Mouse (Mus musculus) liver, embryonic 11.5 days (tissue): ENCODE measurements at regions not wholly inside any gene's neighbourhood (a gene's known extent, or its start where the extent isn't known, plus 50 kb on each side); places are given as distances from the start of the nearest gene placed in this dataset.

Experiments used
- ATAC-seq: fragments of 200-750 bp; cut with Nextera tagmentation; replicated peaks from 2 replicates; pipeline ENCODE4 v1.8.0; 2017; ENCODE audit warnings: moderate number of reproducible peaks, mild to moderate bottlenecking, moderate TSS enrichment, moderate library complexity; ENCODE audit not compliant: low FRiP score
- DNase-seq: peaks from one replicate; pipeline ENCODE4 v3.0.0-alpha.2; 2017; ENCODE audit warnings: low spot score
- H3K27ac ChIP-seq: fragments of 300-500 bp; sonication (generic); 2 replicates; pipeline ENCODE4 v1.5.1; 2014; ENCODE audit warnings: mild to moderate bottlenecking, low read depth, low read length, control low read depth
- H3K27me3 ChIP-seq: fragments of 300-500 bp; sonication (generic); replicated peaks from 2 replicates; pipeline ENCODE4 v1.6.1; 2014; ENCODE audit warnings: low read length, mixed read lengths; ENCODE audit not compliant: control insufficient read depth, insufficient read depth
- H3K36me3 ChIP-seq: fragments of 300-500 bp; sonication (generic); 2 replicates; pipeline ENCODE4 v1.6.1; 2014; ENCODE audit warnings: mild to moderate bottlenecking, low read length, moderate library complexity, mixed read lengths; ENCODE audit not compliant: control insufficient read depth, insufficient read depth
- H3K4me1 ChIP-seq: fragments of 300-500 bp; sonication (generic); replicated peaks from 2 replicates; pipeline ENCODE4 v1.6.1; 2014; ENCODE audit warnings: low read length, mixed read lengths; ENCODE audit not compliant: control insufficient read depth, insufficient read depth
- H3K4me2 ChIP-seq: fragments of 300-500 bp; sonication (generic); 2 replicates; pipeline ENCODE4 v1.6.1; 2014; ENCODE audit warnings: mild to moderate bottlenecking, control low read depth, moderate library complexity
- H3K4me3 ChIP-seq: fragments of 300-500 bp; sonication (generic); 2 replicates; pipeline ENCODE4 v1.5.1; 2014; ENCODE audit warnings: low read depth, low read length, control low read depth
- H3K9ac ChIP-seq: fragments of 300-500 bp; sonication (generic); 2 replicates; pipeline ENCODE4 v1.6.1; 2014; ENCODE audit warnings: low read depth, low read length, control low read depth
- H3K9me3 ChIP-seq: fragments of 300-500 bp; sonication (generic); 2 replicates; pipeline ENCODE4 v1.6.1; 2016; ENCODE audit warnings: low read length, inconsistent platforms, mixed read lengths; ENCODE audit not compliant: control insufficient read depth
- WGBS: fragments of 180-500 bp; shearing (Covaris S2); extraction: QIAGEN DNeasy Blood & Tissue Kit; methylation state at CpG from one replicate; pipeline ENCODE4 v1.1.7; 2014; 5-methylcytosine and 5-hydroxymethylcytosine counted together

GRCm38 (mm10) chr11:111895221-111896200 is 829.5 kb downstream of the Kcnj2 start:
- no peaks in the 10 kb centered on the region for H3K9me3 ChIP-seq
- no peak overlapping the region for H3K9ac ChIP-seq
- H3K36me3 ChIP-seq, result no peaks in the 10 kb centered on the region
- no peaks in the 10 kb centered on the region for H3K27me3 ChIP-seq
- no peaks in the 10 kb centered on the region for H3K4me1 ChIP-seq
- H3K4me3 ChIP-seq, result no peak overlapping the region
- H3K27ac ChIP-seq, result no peak overlapping the region
- H3K4me2 ChIP-seq, result no peak overlapping the region
- DNase-seq (no peak), ATAC-seq (peak; percentile 23; the same call in 1 of the 2 replicates)
- WGBS, result 72% methylated on average over 4 of the region's 4 CpGs

GRCm38 (mm10) chr11:111897001-111897400 is 831.0 kb downstream of the Kcnj2 start:
- Histone ChIP-seq H3K27ac (no peak overlapping the region), H3K9me3 (no peaks in the 10 kb centered on the region), H3K4me2 (no peak overlapping the region), H3K9ac (no peak overlapping the region), H3K36me3 (no peaks in the 10 kb centered on the region), H3K27me3 (no peaks in the 10 kb centered on the region), H3K4me3 (no peak overlapping the region), H3K4me1 (no peaks in the 10 kb centered on the region)
- 67% methylated on average over 6 of the region's 6 CpGs for WGBS
- ATAC-seq, result no peak
- DNase-seq, result no peak

- Histone ChIP-seq H3K4me3 (no peak overlapping the region), H3K4me1 (no peaks in the 10 kb centered on the region), H3K9ac (no peak overlapping the region), H3K27me3 (no peaks in the 10 kb centered on the region), H3K9me3 (no peaks in the 10 kb centered on the region), H3K4me2 (no peak overlapping the region), H3K27ac (no peak overlapping the region), H3K36me3 (no peaks in the 10 kb centered on the region)
- DNase-seq, result no peak
- 79% methylated on average over 4 of the region's 4 CpGs for WGBS
- no peak for ATAC-seq
These were observed 838.1 kb downstream of the Kcnj2 start for GRCm38 (mm10) chr11:111904086-111904485.

GRCm38 (mm10) chr11:111913891-111914290 is 847.9 kb downstream of the Kcnj2 start:
- no peaks in the 10 kb centered on the region for H3K9me3 ChIP-seq
- no peak overlapping the region for H3K9ac ChIP-seq
- no peak overlapping the region for H3K4me3 ChIP-seq
- no peak overlapping the region for H3K4me2 ChIP-seq
- H3K27ac ChIP-seq, result no peak overlapping the region
- DNase-seq, result no peak
- no peaks in the 10 kb centered on the region for H3K27me3 ChIP-seq
- H3K36me3 ChIP-seq, result no peaks in the 10 kb centered on the region
- no peak for ATAC-seq
- H3K4me1 ChIP-seq, result no peaks in the 10 kb centered on the region
- WGBS, result 83% methylated on average over 8 of the region's 8 CpGs

- H3K4me1 ChIP-seq, result no peaks in the 10 kb centered on the region
- no peak overlapping the region for H3K4me2 ChIP-seq
- H3K9me3 ChIP-seq, result no peaks in the 10 kb centered on the region
- H3K27me3 ChIP-seq, result no peaks in the 10 kb centered on the region
- H3K36me3 ChIP-seq, result no peaks in the 10 kb centered on the region
- no peak overlapping the region for H3K9ac ChIP-seq
- no peak for DNase-seq
- H3K4me3 ChIP-seq, result no peak overlapping the region
- 98% methylated on average over 1 of the region's 1 CpGs for WGBS
- no peak overlapping the region for H3K27ac ChIP-seq
- ATAC-seq, result no peak
These were observed 855.7 kb upstream of the Sox9 start for GRCm38 (mm10) chr11:111926336-111926735.

- Histone ChIP-seq H3K27ac (no peak overlapping the region), H3K9ac (no peak overlapping the region), H3K9me3 (no peaks in the 10 kb centered on the region), H3K4me1 (no peaks in the 10 kb centered on the region), H3K4me2 (no peak overlapping the region), H3K27me3 (no peaks in the 10 kb centered on the region), H3K4me3 (no peak overlapping the region), H3K36me3 (no peaks in the 10 kb centered on the region)
- ATAC-seq (no peak), DNase-seq (no peak)
- 82% methylated on average over 10 of the region's 10 CpGs for WGBS
These were observed 852.7 kb upstream of the Sox9 start for GRCm38 (mm10) chr11:111929366-111929765.

- ATAC-seq (no peak), DNase-seq (no peak)
- WGBS, result 78% methylated on average over 1 of the region's 1 CpGs
- Histone ChIP-seq H3K9me3 (no peaks in the 10 kb centered on the region), H3K27me3 (no peaks in the 10 kb centered on the region), H3K27ac (no peak overlapping the region), H3K9ac (no peak overlapping the region), H3K4me1 (no peaks in the 10 kb centered on the region), H3K4me3 (no peak overlapping the region), H3K36me3 (no peaks in the 10 kb centered on the region), H3K4me2 (no peak overlapping the region)
These were observed 850.0 kb upstream of the Sox9 start for GRCm38 (mm10) chr11:111932052-111932451.

GRCm38 (mm10) chr11:111944282-111944681 is 837.7 kb upstream of the Sox9 start:
- Histone ChIP-seq H3K36me3 (no peaks in the 10 kb centered on the region), H3K9ac (no peak overlapping the region), H3K27me3 (no peaks in the 10 kb centered on the region), H3K4me3 (no peak overlapping the region), H3K9me3 (no peaks in the 10 kb centered on the region), H3K4me1 (0 out of 2 replicates have a peak, but pooled peaks cover 4% of the 10 kb centered on the region), H3K4me2 (no peak overlapping the region), H3K27ac (no peak overlapping the region)
- DNase-seq (peak; percentile 31), ATAC-seq (no peak)
- WGBS, result 54% methylated on average over 8 of the region's 8 CpGs

- Histone ChIP-seq H3K27me3 (no peaks in the 10 kb centered on the region), H3K27ac (no peak overlapping the region), H3K4me2 (no peak overlapping the region), H3K9ac (no peak overlapping the region), H3K4me1 (0 out of 2 replicates have a peak, but pooled peaks cover 4% of the 10 kb centered on the region), H3K4me3 (no peak overlapping the region), H3K36me3 (no peaks in the 10 kb centered on the region), H3K9me3 (no peaks in the 10 kb centered on the region)
- DNase-seq (no peak), ATAC-seq (no peak)
These were observed 836.2 kb upstream of the Sox9 start for GRCm38 (mm10) chr11:111945806-111946205.
